Mouse (Mus musculus) stomach, postnatal 0 days (tissue): ENCODE results near the gene Plekha5. TPM values are rescaled to one million over a fixed set of nuclear protein-coding genes. Genes with fewer than 3 reads are reported as not detected.
A peak's percentile ranks its signal among the peaks of the same experiment; 100 is the strongest.

ENCODE experiments used
- ATAC-seq: fragments of 200-750 bp; cut with Nextera tagmentation; 2 replicates; pipeline ENCODE4 v1.8.0; 2017; ENCODE audit not compliant: low FRiP score, low TSS enrichment
- DNase-seq: peaks from one replicate; pipeline ENCODE4 v3.0.0-alpha.2; 2016; ENCODE audit warnings: low spot score
- H3K27ac ChIP-seq: fragments of 300-500 bp; sonication (generic); replicated peaks from 2 replicates; pipeline ENCODE4 v1.5.1; 2014; ENCODE audit warnings: mild to moderate bottlenecking, control low read depth
- H3K27me3 ChIP-seq: fragments of 300-500 bp; sonication (generic); 2 replicates; pipeline ENCODE4 v1.6.1; 2014; ENCODE audit warnings: low read length; ENCODE audit not compliant: control insufficient read depth, insufficient read depth
- H3K36me3 ChIP-seq: fragments of 300-500 bp; sonication (generic); 2 replicates; pipeline ENCODE4 v1.6.1; 2014; ENCODE audit warnings: low read length, mixed read lengths; ENCODE audit not compliant: control insufficient read depth, insufficient read depth
- H3K4me1 ChIP-seq: fragments of 300-500 bp; sonication (generic); replicated peaks from 2 replicates; pipeline ENCODE4 v1.6.1; 2014; ENCODE audit warnings: antibody characterized with exemption; ENCODE audit not compliant: control insufficient read depth, insufficient read depth
- H3K4me2 ChIP-seq: fragments of 300-500 bp; sonication (generic); replicated peaks from 2 replicates; pipeline ENCODE4 v1.6.1; 2014; ENCODE audit warnings: low read depth, mild to moderate bottlenecking, control low read depth, moderate library complexity
- H3K4me3 ChIP-seq: fragments of 300-500 bp; sonication (generic); 2 replicates; pipeline ENCODE4 v1.5.1; 2014; ENCODE audit warnings: low read depth, low read length, control low read depth
- H3K9ac ChIP-seq: fragments of 300-500 bp; sonication (generic); 2 replicates; pipeline ENCODE4 v1.6.1; 2014; ENCODE audit warnings: mild to moderate bottlenecking, low read length, control low read depth, mixed read lengths
- H3K9me3 ChIP-seq: fragments of 300-500 bp; sonication (generic); 2 replicates; pipeline ENCODE4 v1.6.1; 2016; ENCODE audit warnings: low read length; ENCODE audit not compliant: control insufficient read depth
- CTCF ChIP-seq: IDR thresholded peaks from 2 replicates; pipeline ENCODE4 v1.5.1; 2016; ENCODE audit warnings: antibody characterized with exemption, low read depth, mild to moderate bottlenecking, moderate library complexity
- EP300 ChIP-seq: optimal IDR thresholded peaks from 2 replicates; pipeline ENCODE3; 2016; ENCODE audit warnings: antibody characterized with exemption
- WGBS: fragments of 180-500 bp; shearing (Covaris S2); extraction: QIAGEN DNeasy Blood & Tissue Kit; methylation state at CpG from one replicate; pipeline ENCODE4 v1.1.7; 2014; 5-methylcytosine and 5-hydroxymethylcytosine counted together
- polyA plus RNA-seq: library from polyadenylated mRNA; unstranded; fragments of >200 nt; fragmentation: Nextera tagmentation; extraction: Ambion mirVana; gene quantifications from 2 replicates; pipeline ENCODE4 v1.2.1, GENCODE M21; 2015

Plekha5 gene
- polyA plus RNA-seq, 1 experiment from 2014 or later = 23.1 TPM

GRCm38 (mm10) chr6:140509151-140509530, 85.3 kb downstream of the Plekha5 start:
- Histone ChIP-seq H3K9me3 (no peaks in the 10 kb centered on the region), H3K4me1 (peaks cover 3% of the 10 kb centered on the region; the same call in 1 of the 2 replicates), H3K27me3 (no peaks in the 10 kb centered on the region), H3K9ac (no peak overlapping the region), H3K27ac (peak overlapping the region; percentile 30; the same call in 1 of the 2 replicates), H3K4me3 (no peak overlapping the region), H3K4me2 (no peak overlapping the region), H3K36me3 (no peaks in the 10 kb centered on the region)
- TF ChIP-seq CTCF (no peak), EP300 (no peak)
- peak; percentile 44 for DNase-seq
- ATAC-seq = peak; percentile 87
- WGBS = 31% methylated on average over 9 of the region's 9 CpGs

DNA sequence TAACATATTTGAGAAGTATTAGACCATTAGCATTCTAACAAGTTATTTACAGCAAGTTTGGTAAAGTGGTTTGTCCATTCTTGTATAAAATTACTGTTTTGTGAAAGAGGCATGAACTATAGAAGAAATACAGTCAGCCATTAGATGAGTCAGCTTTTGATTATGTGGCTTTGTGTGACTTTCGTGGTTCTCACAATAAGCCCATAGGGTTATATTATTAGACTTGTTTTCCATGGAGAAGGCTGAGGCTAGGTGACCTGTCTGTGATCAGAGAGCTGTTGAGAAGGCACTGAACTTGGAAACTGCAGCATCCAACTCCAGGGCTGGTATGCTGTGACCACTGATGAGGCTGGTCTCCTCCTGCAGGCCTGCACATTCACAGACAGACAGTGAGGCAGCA, 88.2 kb downstream of the Plekha5 start:
- Histone ChIP-seq H3K27me3 (no peaks in the 10 kb centered on the region), H3K27ac (no peak overlapping the region), H3K4me3 (no peak overlapping the region), H3K4me2 (no peak overlapping the region), H3K4me1 (peaks cover 2% of the 10 kb centered on the region; the same call in 1 of the 2 replicates), H3K9ac (no peak overlapping the region), H3K36me3 (no peaks in the 10 kb centered on the region), H3K9me3 (no peaks in the 10 kb centered on the region)
- 53% methylated on average over 1 of the region's 1 CpGs for WGBS
- no peak for TF ChIP-seq EP300
- no peak for TF ChIP-seq CTCF
- no peak for DNase-seq
- no peak for ATAC-seq

- 71% methylated on average over 8 of the region's 8 CpGs for WGBS
- H3K4me3 ChIP-seq = no peak overlapping the region
- no peaks in the 10 kb centered on the region; the same call in 1 of the 2 replicates for H3K4me1 ChIP-seq
- TF ChIP-seq CTCF (no peak), EP300 (no peak)
- DNase-seq (no peak), ATAC-seq (no peak)
- no peak overlapping the region for H3K27ac ChIP-seq
- no peak overlapping the region for H3K4me2 ChIP-seq
- no peak overlapping the region for H3K9ac ChIP-seq
- no peaks in the 10 kb centered on the region for H3K27me3 ChIP-seq
- H3K9me3 ChIP-seq = no peaks in the 10 kb centered on the region
- no peaks in the 10 kb centered on the region for H3K36me3 ChIP-seq
Observed at GRCm38 (mm10) chr6:140512427-140512826, 88.6 kb downstream of the Plekha5 start.

- Histone ChIP-seq H3K4me3 (no peak overlapping the region), H3K9ac (no peak overlapping the region), H3K9me3 (no peaks in the 10 kb centered on the region), H3K4me1 (0 out of 2 replicates have a peak, but pooled peaks cover 2% of the 10 kb centered on the region), H3K36me3 (no peaks in the 10 kb centered on the region), H3K4me2 (no peak overlapping the region), H3K27ac (no peak overlapping the region), H3K27me3 (no peaks in the 10 kb centered on the region)
- ATAC-seq (peak; percentile 59), DNase-seq (no peak)
- TF ChIP-seq EP300 (no peak), CTCF (no peak)
- WGBS = 15% methylated on average over 8 of the region's 8 CpGs
Observed at GRCm38 (mm10) chr6:140514205-140515110, 90.6 kb downstream of the Plekha5 start.

- Histone ChIP-seq H3K9ac (no peak overlapping the region), H3K4me1 (0 out of 2 replicates have a peak, but pooled peaks cover 2% of the 10 kb centered on the region), H3K27ac (no peak overlapping the region), H3K27me3 (no peaks in the 10 kb centered on the region), H3K36me3 (no peaks in the 10 kb centered on the region), H3K9me3 (no peaks in the 10 kb centered on the region), H3K4me3 (no peak overlapping the region), H3K4me2 (no peak overlapping the region)
- WGBS = 60% methylated on average over 4 of the region's 4 CpGs
- DNase-seq (no peak), ATAC-seq (no peak)
- TF ChIP-seq CTCF (no peak), EP300 (no peak)
Observed at GRCm38 (mm10) chr6:140515550-140515949, 91.7 kb downstream of the Plekha5 start.

DNA sequence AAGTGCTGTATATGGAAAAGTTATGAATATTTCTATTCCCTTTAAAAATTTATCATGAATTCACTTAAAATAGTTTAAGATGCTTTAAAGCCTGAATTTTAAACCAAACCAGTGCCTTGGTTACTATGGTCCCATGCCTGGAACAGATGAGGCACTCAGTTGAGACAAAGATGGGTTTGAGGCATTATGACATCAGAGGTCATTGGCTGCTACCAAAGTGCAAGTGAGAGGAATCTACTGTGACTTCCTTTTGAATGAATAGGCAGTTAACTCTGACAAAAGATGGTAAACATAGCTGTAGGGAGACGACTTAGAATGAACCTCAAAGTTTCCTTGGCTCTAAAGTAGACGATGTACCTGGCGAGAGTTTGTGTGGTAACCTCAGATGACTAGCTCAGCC, 92.3 kb downstream of the Plekha5 start:
- 41% methylated on average over 3 of the region's 3 CpGs for WGBS
- Histone ChIP-seq H3K27me3 (no peaks in the 10 kb centered on the region), H3K36me3 (no peaks in the 10 kb centered on the region), H3K4me2 (no peak overlapping the region), H3K4me3 (no peak overlapping the region), H3K9ac (no peak overlapping the region), H3K9me3 (no peaks in the 10 kb centered on the region), H3K27ac (no peak overlapping the region), H3K4me1 (0 out of 2 replicates have a peak, but pooled peaks cover 2% of the 10 kb centered on the region)
- TF ChIP-seq EP300 (no peak), CTCF (no peak)
- DNase-seq (no peak), ATAC-seq (no peak)
